Mouse (Mus musculus) liver, postnatal 0 days (tissue): ENCODE measurements around the gene Olfr1426.
"Not testable (repeated sequence)": the region's sequence is repeated elsewhere in the genome, so short reads cannot be mapped to it uniquely, and the experiment has no call there.

Experiments used
- CTCF ChIP-seq: sonication (generic); IDR thresholded peaks from 2 replicates; pipeline ENCODE4 v1.5.1; 2016; ENCODE audit warnings: antibody characterized with exemption, low read depth
- EP300 ChIP-seq: IDR thresholded peaks from 2 replicates; pipeline ENCODE4 v1.6.1; 2016; ENCODE audit warnings: antibody characterized with exemption, low read depth, mild to moderate bottlenecking

GRCm38 (mm10) chr19:12069546-12069945 lies 22.3 kb downstream of the Olfr1426 start:
- not testable (repeated sequence) for TF ChIP-seq CTCF, EP300
